Mouse (Mus musculus): ENCODE results near the gene Polr2i.
"Not testable (repeated sequence)": the region's sequence is repeated elsewhere in the genome, so short reads cannot be mapped to it uniquely, and the experiment has no call there.

The Polr2i gene

DNA sequence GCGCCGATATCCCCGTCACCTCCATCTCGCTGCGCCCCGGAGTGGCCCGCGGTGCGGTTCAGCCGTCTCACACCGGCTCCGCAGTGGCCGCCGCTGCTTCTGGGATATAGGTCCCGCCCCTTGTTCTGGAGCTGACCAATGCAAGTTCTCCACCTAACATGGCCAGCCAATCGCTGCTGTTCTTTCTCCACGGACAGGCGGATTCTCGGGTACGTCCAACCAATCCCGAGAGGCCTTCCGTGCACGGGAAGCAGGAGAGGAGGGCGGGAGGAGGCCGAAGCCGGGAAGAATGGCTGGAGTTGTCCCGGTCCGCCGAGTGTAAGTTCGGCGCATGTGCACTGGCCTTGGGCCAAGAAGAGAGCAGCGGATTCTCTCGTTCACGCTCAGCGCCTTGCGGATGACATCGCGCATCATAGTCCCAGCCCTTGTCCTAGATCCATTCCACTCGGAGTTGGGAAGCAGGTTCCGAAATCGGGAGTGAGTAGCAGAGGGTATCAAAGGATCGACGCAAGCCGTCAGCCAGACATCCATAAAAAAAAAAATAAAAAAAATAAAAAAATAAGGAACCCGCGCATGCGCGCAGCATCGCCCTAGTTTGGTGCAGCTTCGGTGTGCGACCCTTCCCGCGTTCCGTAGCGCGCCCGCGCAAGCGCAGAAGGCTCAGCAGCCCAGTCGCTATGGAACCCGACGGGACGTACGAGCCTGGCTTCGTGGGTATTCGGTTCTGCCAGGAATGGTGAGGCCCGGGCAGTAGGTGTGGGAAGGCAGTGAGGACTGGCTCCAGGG is at the start of gene Polr2i, which contains the start of gene Tbcb:
Polr2i (plus strand) TSS at position 280 of the 786 bp plus-strand sequence.
Tbcb (minus strand) TSS at position 604 of the 786 bp plus-strand sequence.
- DNase-seq (ENCODE audit: low spot score in 2 of 2), result peak; percentile 98 to 99

DNA sequence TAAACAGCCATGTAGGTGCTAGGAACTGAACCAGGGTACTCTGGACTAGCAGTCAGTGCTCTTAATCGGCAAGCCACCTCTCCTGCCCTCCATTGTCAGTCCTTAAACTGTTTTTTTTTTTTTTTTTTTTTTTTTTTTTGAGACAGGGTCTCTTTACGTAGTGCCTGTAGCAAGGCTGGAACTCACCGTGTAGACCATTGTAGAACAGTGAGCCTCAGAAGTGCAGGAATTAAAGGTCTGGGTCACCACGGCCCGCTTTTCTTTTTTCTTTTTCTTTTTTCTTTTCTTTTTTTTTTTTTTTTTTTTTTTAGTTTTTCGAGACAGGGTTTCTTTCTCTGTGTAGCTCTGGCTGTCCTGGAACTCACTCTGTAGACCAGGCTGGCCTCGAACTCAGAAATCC is 48.6 kb upstream of the Polr2i start:
- not testable (repeated sequence) for DNase-seq (ENCODE audit: low spot score in 2 of 2)

DNA sequence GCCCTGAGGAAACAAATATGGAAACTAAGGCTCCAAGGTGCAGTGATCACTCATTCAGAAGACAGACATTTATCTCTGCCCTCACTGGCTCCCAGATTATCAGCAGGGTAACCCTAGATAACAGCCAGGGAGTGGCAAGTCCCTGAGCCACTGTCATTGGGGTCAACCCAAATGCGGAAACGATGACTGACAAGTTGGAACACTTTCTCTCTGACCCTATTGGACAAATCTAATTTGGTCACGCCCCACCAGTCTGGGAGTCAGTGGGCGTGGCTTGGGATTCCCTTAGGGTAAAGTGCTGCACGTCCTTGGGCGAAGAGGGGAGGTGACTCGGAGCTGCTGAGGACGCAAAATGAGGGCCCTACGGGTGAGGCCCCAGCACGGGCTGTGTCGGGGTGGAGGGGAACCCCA is 47.9 kb upstream of the Polr2i start, which contains the start of gene Cox7a1:
Cox7a1 (plus strand) TSS at position 266 of the 411 bp plus-strand sequence.
- DNase-seq (ENCODE audit: low spot score in 2 of 2), result peak; percentile 56 to 58

DNA sequence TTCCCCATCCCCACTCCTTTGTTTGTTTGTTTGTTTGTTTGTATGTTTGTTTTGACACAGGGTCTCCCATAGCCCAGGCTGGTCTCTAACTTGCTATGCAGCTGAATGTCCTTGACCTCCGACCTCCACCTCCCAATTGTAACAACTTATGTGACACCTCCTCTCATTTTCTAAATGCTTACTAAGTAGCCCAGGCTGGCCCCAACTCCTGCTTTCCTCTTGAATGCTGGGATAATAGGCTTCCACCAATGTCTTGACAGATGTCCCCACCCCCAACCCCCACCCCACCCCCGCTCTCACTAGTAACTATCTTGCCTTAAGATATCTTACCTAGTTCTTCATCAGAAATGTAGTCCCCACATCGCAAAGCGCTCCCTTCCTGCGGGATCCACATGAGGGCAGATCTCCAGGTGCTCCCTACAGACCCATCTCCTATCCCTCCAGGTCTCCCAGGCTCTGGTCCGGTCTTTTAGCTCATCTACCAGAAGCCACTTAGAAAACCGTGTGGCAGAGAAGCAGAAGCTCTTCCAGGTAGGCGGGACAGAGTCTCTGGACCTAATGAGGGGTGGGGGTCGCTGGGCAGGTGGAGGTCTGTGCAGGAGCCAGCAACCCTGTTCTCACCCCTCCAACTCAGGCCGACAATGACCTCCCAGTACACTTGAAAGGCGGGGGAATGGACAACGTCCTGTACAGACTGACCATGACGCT is 47.0 kb upstream of the Polr2i start:
- DNase-seq (ENCODE audit: low spot score in 2 of 2), result no peak

DNA sequence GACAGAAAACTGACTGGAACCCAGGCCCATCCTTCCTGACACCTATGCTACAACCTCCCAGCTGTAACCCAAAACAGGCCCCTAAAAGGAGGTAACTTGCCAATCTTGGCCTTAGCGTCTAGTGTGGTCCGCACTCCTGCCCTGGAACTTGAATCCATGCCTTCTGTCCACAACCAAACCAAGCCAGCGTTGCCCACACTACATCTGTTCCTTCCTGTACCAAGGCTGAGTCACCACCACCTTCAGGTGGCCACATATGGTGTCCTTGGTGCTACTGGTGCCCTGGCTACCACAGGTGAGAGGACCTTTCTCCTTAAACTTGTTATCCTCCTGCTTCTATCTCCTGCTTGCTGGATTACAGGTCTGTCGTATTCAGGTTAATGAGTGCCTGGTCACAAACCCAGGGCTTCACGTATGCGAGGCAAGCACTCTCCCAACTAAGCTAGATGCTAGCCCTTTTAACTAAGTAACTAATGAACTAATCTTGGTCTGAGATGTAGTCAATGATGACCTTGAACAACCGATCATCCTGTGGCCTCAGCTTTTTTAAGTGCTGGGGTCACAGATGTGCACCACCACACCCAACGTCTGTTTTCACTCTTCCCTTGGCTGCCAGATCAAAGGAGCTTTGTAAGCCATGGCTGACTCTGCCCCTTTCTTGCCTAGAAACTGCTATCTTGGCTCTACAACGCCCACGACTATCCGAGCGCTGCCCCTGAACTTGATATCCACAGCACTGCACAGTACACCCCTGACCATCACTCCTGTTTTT is 43.2 kb upstream of the Polr2i start:
- DNase-seq (ENCODE audit: low spot score in 2 of 2), result no peak

DNA sequence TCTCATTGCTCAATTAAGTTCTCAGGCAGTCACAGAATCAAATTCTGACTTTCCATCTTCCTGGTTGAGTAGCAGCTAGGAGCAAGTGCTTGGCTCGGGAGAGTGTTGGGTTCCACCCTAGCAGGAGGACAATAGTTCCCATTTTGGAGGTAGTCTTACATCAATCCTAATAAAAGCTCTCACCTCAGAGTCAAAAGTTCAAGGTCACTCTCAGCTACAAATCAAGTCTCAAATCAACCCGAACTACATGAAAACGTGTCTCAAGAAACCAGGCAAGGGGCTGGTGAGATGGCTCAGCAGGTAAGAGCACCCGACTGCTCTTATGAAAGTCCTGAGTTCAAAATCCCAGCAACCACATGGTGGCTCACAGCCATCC is 42.6 kb upstream of the Polr2i start:
- no peak for DNase-seq (ENCODE audit: low spot score in 2 of 2)

DNA sequence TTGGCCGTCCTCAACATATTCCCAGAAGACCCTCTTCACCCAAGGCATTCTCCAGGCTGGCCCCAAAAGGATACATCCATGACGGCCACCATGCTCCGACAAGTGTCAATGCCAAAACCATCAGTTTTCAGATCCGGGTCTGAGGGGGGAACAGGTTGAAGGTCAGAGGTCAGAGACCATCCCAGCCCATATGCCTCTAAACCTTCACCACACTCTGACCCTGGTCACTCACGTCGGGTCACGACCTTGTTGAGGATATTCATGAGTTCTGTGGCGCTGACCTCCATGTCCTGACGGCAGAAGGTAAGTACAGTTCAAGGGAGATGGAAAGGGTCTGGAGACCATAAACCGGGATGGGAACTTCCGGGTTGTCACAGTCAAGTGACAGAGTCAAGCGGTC is 39.7 kb upstream of the Polr2i start:
- no peak for DNase-seq (ENCODE audit: low spot score in 2 of 2)

DNA sequence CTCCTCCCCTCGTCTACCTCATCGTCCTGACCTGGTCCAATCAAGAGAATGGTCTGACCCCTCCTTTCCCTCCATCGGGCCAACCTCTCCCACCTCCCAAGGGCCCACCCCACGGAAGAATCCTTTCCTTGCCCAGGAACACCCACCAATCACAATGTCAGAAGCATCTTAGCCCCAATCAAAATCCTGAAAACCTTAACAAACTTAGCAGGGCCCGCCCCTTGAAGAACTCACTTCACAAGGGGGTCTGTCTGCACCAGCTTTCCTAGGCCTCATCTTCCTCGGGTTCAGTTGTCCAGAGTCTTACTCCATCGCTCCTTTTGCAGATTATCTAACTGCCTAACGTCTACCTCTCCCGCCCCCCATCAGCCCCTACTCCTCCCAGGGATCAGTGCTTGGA is 38.7 kb upstream of the Polr2i start:
- DNase-seq (ENCODE audit: low spot score in 2 of 2), result no peak

DNA sequence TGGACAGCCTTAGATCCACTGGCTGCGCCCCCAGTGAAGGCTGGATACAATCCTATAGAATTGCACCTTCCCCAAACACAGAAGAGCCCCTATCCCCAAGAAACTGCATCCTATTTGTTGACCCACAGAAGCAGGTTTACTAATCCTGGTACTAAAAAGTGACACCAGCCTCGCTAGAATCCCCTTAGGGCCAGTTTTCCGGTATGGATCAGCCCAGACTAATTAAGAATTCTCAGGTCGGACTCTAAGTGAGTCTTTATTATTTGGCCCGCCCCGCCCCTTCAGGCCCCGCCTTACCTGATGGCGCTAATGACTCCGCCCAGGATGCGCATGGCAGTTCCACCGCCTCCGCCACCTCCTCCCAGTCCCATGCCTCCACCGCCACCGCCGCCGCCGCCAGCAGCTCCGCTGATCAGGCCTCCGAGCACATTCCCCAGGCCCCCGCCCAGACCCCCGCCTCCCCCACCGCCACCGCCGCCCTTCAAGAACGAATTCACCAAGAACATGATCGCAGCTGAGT is 38.1 kb upstream of the Polr2i start:
- DNase-seq (ENCODE audit: low spot score in 2 of 2), result peak; percentile 66 to 72

DNA sequence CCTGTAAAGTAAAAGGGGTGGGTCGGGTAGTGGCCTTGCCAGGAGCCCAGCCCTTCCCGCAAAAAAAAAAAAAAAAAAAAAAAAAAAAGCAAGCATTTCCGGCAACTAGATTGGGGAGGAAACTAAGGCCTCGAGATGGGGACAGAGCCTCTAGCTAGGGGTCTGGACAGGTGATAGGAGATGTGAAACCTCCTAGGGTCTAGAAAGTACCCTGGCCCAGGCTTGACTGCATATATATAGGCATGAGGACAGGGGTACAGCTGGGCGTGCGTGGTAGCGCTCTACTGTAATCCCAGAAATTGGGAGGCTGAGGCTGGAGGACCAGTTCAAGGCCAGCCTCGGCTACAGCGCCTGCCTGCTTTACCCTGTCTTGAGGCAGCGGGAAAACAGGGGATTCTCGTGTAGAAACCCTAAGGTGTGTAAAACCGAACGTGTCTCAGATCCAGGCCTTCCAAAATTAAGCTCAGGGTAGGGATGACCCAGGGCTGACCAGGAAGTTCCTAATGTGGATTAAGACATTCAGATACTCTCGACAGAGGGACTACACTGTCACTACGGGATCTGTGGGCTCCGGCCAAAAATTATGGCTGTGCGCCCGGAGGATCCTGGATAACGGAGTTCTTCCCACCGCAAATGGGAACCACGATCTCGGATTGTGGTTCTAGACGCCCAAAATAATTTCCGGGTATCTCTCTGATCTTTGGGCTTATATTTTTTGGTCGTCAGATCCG is 37.5 kb upstream of the Polr2i start:
- DNase-seq (ENCODE audit: low spot score in 2 of 2), result peak; percentile 29 to 40

DNA sequence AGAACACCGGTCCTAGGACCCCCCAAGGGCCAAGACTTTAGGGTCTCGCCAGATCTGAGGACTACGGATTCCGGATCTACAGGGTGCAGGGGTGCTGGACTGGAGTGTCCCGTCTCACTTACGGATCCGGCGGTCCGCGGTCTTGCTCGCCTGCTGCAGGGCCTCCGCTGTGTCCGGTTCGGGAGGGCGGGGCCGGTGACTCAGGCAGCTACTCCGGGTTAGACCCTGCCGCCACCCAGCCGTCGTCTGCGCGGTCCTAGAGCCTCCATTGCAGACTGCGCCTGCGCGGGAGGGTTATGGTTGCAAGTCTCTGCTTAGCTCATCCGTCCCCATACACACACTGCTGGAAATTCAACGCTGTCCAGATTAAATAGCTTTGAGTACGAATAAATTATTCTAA is 36.9 kb upstream of the Polr2i start:
- peak; percentile 95 for DNase-seq (ENCODE audit: low spot score in 2 of 2)

DNA sequence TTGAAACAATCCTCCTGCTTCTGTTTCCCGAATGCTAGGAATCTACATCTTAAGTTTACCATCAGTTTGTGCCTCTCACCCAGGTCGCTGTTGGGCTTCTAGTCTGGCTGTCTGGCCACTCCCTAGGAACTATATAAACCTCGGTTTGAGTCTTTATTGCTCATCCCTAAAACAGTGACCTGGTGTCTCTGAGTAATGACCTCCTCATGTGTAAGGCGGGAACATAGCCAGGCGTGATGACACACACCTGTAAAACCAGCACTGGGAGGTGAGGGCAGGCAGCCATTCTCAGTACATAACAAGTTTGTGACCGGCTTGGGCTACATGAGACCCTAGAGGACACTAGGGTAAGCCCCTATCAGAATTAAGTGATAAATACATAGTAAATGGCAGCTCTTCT is 36.3 kb upstream of the Polr2i start:
- DNase-seq (ENCODE audit: low spot score in 2 of 2), result no peak

DNA sequence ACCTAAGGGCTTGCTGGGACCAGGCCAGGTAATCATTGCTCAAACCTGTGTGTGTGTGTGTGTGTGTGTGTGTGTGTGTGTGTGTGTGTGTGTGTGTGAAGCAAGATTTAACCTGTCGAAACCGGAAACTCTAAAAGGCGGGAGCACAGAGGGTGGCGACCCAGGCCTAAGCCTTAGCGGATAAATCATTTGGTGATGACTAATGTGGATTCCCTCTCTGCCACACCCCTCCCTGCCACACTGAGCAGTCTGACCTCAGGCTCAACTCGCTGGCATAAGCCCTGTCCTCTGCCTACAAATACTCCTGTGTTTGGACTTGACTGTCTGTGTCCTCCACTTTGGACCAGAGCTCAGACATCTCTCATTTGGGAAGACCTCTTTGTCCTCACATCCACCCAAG is 35.6 kb upstream of the Polr2i start:
- no peak for DNase-seq (ENCODE audit: low spot score in 2 of 2)

DNA sequence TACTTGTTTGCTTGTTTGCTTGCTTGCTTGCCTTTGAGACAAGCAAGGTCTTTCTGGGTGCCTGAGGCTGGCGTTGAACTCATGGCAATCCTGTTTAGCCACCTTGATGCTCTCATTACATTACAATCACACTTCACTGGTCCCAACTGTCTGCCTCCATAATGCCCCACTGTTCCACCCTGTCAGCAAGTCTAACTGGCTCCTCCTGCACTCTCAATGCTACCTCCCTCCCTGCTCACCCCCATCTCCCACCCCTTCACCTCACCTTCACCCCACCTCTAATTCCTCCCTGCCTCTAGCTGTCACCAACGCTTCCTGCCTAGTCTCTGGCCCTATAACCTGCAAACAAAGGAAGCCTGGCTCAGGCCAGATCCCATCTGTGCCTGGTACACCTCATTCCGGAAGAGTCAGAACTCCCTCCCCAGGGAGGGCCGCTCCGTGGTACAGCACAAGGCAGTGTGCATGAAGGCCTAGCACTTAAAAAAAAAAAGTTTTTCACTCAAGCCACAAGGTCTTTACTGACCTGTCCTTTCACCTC is 34.1 kb upstream of the Polr2i start:
- no peak for DNase-seq (ENCODE audit: low spot score in 2 of 2)

DNA sequence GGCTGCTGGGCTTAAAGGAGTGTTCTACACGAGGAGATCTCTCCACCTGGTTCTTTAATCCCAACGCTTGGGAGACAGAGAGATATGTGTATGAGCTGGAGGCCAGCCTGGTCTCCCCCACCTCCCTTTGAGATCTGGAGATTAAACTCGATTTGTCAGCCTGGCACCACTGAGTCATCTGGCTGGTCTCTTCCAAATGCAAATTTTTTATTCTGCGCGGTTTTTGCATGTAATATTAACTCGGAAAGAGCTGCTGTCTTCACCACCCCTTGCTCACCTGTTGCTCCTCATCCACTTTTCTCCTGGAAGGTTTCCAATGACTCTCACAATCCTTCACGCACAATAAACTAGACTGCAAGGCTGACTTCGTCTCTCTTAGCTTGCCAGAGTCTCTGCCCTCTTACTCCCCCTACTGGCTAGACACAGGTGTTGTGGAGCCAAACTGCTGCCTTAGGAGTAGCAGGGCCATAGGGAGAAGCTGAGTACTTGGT is 33.2 kb upstream of the Polr2i start, which contains the start of gene Capns1:
Capns1 (minus strand) TSS at position 331 of the 491 bp plus-strand sequence.
- DNase-seq (ENCODE audit: low spot score in 2 of 2), result peak; percentile 61 to 62

DNA sequence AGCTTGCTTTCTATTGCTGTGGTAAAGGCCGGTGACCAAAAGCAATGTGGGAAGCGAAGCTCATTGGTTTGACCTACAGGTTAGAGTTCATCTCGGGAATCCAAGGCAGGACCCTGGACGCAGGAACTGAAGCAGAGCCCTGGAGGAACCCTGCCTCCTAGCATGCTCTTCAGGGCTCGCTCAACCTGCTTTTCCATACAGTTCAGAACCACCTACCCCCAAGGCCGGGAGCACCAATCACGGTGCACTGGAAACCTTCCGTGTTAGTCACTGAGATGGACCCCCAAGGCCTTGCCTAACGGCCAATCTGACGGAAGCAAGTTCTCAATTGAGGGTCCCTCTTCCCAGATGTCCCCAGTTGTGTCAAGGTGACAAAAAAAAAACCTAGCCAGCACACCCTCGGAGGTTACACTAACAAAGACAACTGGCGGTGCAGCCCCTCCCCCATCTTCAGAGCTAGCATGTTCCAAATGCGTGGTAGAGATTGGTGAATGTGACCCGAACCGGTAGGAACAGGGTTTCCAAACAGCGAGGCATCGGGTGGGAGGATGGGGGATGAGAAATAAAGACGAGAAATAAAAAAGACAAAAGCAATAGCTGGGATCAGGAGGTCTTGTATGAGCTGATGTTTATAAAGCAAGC is 32.1 kb upstream of the Polr2i start:
- DNase-seq (ENCODE audit: low spot score in 2 of 2), result no peak

DNA sequence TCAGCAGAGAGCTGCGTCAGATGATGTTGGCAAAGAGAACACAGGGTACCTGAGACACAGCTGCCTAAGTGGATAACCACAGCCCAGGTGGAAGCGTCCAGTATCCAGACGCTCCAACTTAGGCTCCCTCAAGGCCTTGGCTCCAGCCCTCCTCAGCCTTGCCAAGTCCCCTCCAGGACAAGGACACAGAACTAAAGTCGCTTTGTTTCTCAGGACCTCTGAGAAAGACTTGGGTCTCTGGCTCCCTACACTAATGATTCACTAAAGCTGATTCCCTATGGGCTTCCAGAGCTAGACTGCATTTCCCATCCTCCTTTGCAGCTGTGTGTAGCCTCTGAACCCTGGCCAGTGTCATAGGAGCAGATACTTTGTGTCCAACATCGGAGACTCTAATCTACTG is 31.5 kb upstream of the Polr2i start:
- no peak for DNase-seq (ENCODE audit: low spot score in 2 of 2)

DNA sequence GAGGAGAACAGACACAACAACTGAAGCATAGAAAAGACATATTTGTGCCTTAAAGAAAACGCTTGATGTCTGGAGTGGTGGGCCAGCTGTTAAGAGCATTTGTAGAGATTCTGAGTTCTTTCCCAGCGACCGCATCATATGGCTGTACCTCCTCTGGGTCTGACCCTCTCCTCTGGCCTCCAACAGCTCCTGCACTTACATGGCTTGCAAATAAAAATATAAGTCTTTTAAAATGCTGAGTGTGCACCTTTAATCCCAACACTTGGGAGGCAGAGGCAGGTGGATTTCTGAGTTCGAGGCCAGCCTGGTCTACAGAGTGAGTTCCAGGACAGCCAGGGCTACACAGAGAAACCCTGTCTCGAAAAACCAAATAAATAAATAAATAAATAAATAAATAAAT is 31.1 kb upstream of the Polr2i start:
- not testable (repeated sequence) for DNase-seq (ENCODE audit: low spot score in 2 of 2)

DNA sequence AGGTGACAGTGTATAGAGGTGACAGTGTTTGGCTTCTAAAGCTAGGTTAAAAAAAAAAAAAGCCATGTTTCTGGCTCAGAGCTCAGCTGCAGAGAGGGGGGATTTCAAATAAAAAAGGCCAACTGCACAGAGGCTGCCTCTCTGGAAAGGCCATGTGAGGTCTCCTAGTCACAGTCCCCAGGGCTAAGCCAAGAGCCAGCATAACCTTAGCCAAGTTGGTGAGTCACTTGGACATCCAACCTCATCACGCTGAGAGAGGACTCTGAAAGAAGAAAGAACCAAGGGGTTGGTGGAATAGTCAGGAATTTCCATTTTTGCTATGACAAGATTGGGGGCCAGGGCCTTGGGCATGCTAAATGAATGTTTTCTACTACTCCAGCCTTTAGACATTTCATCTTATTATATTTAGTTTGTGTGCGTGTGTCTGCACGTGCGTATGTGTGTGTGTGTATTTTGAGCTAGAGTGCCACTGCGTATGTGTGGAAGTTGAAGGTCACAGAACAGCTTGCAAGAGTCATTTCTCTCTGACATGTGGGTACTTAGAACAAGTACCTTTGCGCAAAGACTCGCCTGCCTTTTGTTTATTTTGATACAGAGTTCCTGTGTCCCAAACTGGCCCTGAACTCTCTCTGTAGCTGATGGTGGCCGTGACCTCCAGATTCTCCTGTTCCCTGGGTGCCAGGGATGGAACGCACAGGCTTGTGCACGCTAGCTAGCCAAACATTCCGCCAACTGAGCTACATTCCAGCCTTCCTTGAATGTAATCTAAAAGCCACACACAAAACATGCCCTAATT is 28.7 kb upstream of the Polr2i start:
- no peak for DNase-seq (ENCODE audit: low spot score in 2 of 2)

All from right cerebral cortex, adult 2 months (tissue).